Mouse (Mus musculus): ENCODE data around the gene Osbp2. TPM values are rescaled to one million over a fixed set of nuclear protein-coding genes. Genes with fewer than 3 reads are reported as not detected.

Osbp2 gene
- polyA plus RNA-seq, 1 experiment from 2014 or later = 1.5 TPM

- no peak for DNase-seq (ENCODE audit: low spot score, missing footprints)
- Histone ChIP-seq H3K4me1 (ENCODE audit: control insufficient read depth, insufficient read depth, low read length) (no peaks in the 10 kb centered on the region), H3K4me2 (no peak overlapping the region), H3K9ac (ENCODE audit: low read length) (no peak overlapping the region), H3K36me3 (ENCODE audit: control insufficient read depth, insufficient read depth, low read length) (no peaks in the 10 kb centered on the region), H3K27me3 (ENCODE audit: control insufficient read depth, insufficient read depth, low read length) (no peaks in the 10 kb centered on the region), H3K4me3 (ENCODE audit: low read depth, low read length) (no peak overlapping the region), H3K27ac (ENCODE audit: low read depth, low read length) (no peak overlapping the region), H3K9me3 (ENCODE audit: control insufficient read depth, low read length) (no peaks in the 10 kb centered on the region)
- WGBS = 82% methylated on average over 5 of the region's 5 CpGs
- no peak for ATAC-seq (ENCODE audit: low FRiP score)
Measured at GRCm38 (mm10) chr11:3696086-3696616, 167.6 kb downstream of the Osbp2 start.

DNA sequence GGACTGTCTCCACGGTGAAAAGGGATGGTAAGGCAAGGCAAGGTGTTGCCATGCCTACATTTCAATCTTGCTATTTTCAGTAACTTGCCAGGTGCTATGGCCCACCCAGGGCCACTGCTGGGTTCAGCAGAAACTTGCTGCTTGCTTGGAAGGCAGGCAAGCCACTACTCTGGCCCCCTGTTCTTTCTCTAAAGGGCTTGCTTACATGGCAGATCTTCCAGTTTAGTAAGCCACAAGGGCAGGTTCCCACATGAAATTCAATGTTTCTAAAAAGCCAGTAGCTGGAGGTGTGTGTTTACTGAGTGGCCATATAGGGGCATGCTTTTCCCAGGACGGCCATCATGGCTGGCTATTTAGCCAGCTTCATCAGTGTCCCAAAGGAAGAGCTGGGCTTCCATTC is 172.0 kb downstream of the Osbp2 start:
- whole genome bisulfite sequencing = 90% methylated on average over 2 of the region's 2 CpGs
- Histone ChIP-seq H3K4me1 (ENCODE audit: control insufficient read depth, insufficient read depth, low read length) (no peaks in the 10 kb centered on the region), H3K27ac (ENCODE audit: low read depth, low read length) (no peak overlapping the region), H3K27me3 (ENCODE audit: control insufficient read depth, insufficient read depth, low read length) (no peaks in the 10 kb centered on the region), H3K9me3 (ENCODE audit: control insufficient read depth, low read length) (no peaks in the 10 kb centered on the region), H3K36me3 (ENCODE audit: control insufficient read depth, insufficient read depth, low read length) (peaks cover 13% of the 10 kb centered on the region), H3K4me3 (ENCODE audit: low read depth, low read length) (no peak overlapping the region), H3K9ac (ENCODE audit: low read length) (no peak overlapping the region), H3K4me2 (no peak overlapping the region)
- no peak for ATAC-seq (ENCODE audit: low FRiP score)
- peak; percentile 80 for DNase-seq (ENCODE audit: low spot score, missing footprints)

DNA sequence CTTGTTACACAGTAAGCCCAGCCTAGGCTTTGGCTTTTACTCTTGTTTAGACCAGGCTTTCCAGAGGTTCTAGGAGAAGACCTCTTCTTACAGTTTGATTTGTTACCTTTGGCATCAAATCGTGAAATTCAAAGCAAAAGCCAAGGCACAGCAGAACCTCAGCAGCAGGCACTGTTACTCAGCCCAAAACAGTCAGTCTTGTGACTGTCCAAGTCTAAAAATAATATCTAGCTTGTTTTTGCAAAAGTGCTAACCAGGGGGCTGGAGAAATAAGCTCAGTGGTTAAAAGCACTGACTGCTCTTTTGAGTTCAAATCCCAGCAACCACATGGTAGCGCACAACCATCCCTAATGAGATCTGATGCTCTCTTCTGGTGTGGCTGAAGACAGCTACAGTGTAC is 176.8 kb downstream of the Osbp2 start:
- H3K4me1 ChIP-seq (ENCODE audit: control insufficient read depth, insufficient read depth, low read length) = no peaks in the 10 kb centered on the region
- H3K36me3 ChIP-seq (ENCODE audit: control insufficient read depth, insufficient read depth, low read length) = peaks cover 23% of the 10 kb centered on the region
- H3K27ac ChIP-seq (ENCODE audit: low read depth, low read length) = no peak overlapping the region
- no peak overlapping the region for H3K4me2 ChIP-seq
- H3K9me3 ChIP-seq (ENCODE audit: control insufficient read depth, low read length) = no peaks in the 10 kb centered on the region
- no peak overlapping the region for H3K9ac ChIP-seq (ENCODE audit: low read length)
- no peaks in the 10 kb centered on the region for H3K27me3 ChIP-seq (ENCODE audit: control insufficient read depth, insufficient read depth, low read length)
- 93% methylated on average over 2 of the region's 2 CpGs for WGBS
- H3K4me3 ChIP-seq (ENCODE audit: low read depth, low read length) = no peak overlapping the region
- DNase-seq (ENCODE audit: low spot score, missing footprints) (peak; percentile 8), ATAC-seq (ENCODE audit: low FRiP score) (no peak)

DNA sequence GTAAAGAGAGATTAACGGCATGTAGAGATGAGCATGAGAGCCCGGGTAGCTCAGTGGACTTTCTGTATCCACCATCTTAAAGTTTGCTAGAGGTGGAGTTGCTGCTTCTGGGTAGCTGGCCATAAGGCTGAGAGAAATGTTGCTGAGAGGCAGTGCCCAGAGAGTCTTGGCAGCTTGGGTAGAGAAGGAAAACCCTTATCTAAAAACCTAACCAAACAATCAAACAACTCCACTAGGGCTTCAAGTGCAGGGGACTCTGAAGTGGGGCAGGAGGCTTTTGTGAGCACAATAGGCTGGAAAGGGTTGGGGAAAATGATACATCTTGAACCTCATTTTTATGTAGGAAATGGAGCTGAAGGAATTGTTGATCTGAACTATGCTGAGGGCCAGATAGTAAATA is 177.4 kb downstream of the Osbp2 start:
- no peak overlapping the region for H3K4me3 ChIP-seq (ENCODE audit: low read depth, low read length)
- no peaks in the 10 kb centered on the region for H3K9me3 ChIP-seq (ENCODE audit: control insufficient read depth, low read length)
- DNase-seq (ENCODE audit: low spot score, missing footprints) = peak; percentile 47
- H3K4me2 ChIP-seq = no peak overlapping the region
- H3K36me3 ChIP-seq (ENCODE audit: control insufficient read depth, insufficient read depth, low read length) = peaks cover 23% of the 10 kb centered on the region
- H3K9ac ChIP-seq (ENCODE audit: low read length) = no peak overlapping the region
- H3K27me3 ChIP-seq (ENCODE audit: control insufficient read depth, insufficient read depth, low read length) = no peaks in the 10 kb centered on the region
- no peak for ATAC-seq (ENCODE audit: low FRiP score)
- no peaks in the 10 kb centered on the region for H3K4me1 ChIP-seq (ENCODE audit: control insufficient read depth, insufficient read depth, low read length)
- H3K27ac ChIP-seq (ENCODE audit: low read depth, low read length) = no peak overlapping the region
- 95% methylated on average over 2 of the region's 2 CpGs for WGBS

- WGBS = 96% methylated on average over 8 of the region's 8 CpGs
- DNase-seq (ENCODE audit: low spot score, missing footprints) (peak; percentile 78), ATAC-seq (ENCODE audit: low FRiP score) (no peak)
- Histone ChIP-seq H3K4me1 (ENCODE audit: control insufficient read depth, insufficient read depth, low read length) (no peaks in the 10 kb centered on the region), H3K4me3 (ENCODE audit: low read depth, low read length) (no peak overlapping the region), H3K9ac (ENCODE audit: low read length) (no peak overlapping the region), H3K36me3 (ENCODE audit: control insufficient read depth, insufficient read depth, low read length) (peaks cover 28% of the 10 kb centered on the region), H3K9me3 (ENCODE audit: control insufficient read depth, low read length) (no peaks in the 10 kb centered on the region), H3K27ac (ENCODE audit: low read depth, low read length) (no peak overlapping the region), H3K27me3 (ENCODE audit: control insufficient read depth, insufficient read depth, low read length) (no peaks in the 10 kb centered on the region), H3K4me2 (no peak overlapping the region)
Measured at GRCm38 (mm10) chr11:3685431-3685830, 178.3 kb downstream of the Osbp2 start.

GRCm38 (mm10) chr11:3684723-3685430 is 178.8 kb downstream of the Osbp2 start:
- ATAC-seq (ENCODE audit: low FRiP score) (no peak), DNase-seq (ENCODE audit: low spot score, missing footprints) (no peak)
- H3K27me3 ChIP-seq (ENCODE audit: control insufficient read depth, insufficient read depth, low read length) = no peaks in the 10 kb centered on the region
- H3K27ac ChIP-seq (ENCODE audit: low read depth, low read length) = no peak overlapping the region
- H3K9ac ChIP-seq (ENCODE audit: low read length) = no peak overlapping the region
- H3K4me1 ChIP-seq (ENCODE audit: control insufficient read depth, insufficient read depth, low read length) = no peaks in the 10 kb centered on the region
- H3K4me2 ChIP-seq = no peak overlapping the region
- peaks cover 30% of the 10 kb centered on the region for H3K36me3 ChIP-seq (ENCODE audit: control insufficient read depth, insufficient read depth, low read length)
- no peaks in the 10 kb centered on the region for H3K9me3 ChIP-seq (ENCODE audit: control insufficient read depth, low read length)
- H3K4me3 ChIP-seq (ENCODE audit: low read depth, low read length) = no peak overlapping the region
- 93% methylated on average over 5 of the region's 5 CpGs for WGBS

GRCm38 (mm10) chr11:3684232-3684631 is 179.5 kb downstream of the Osbp2 start:
- H3K4me1 ChIP-seq (ENCODE audit: control insufficient read depth, insufficient read depth, low read length) = no peaks in the 10 kb centered on the region
- no peaks in the 10 kb centered on the region for H3K27me3 ChIP-seq (ENCODE audit: control insufficient read depth, insufficient read depth, low read length)
- no peak for ATAC-seq (ENCODE audit: low FRiP score)
- no peak overlapping the region for H3K9ac ChIP-seq (ENCODE audit: low read length)
- no peak overlapping the region for H3K4me3 ChIP-seq (ENCODE audit: low read depth, low read length)
- H3K9me3 ChIP-seq (ENCODE audit: control insufficient read depth, low read length) = no peaks in the 10 kb centered on the region
- no peak overlapping the region for H3K4me2 ChIP-seq
- peaks cover 26% of the 10 kb centered on the region for H3K36me3 ChIP-seq (ENCODE audit: control insufficient read depth, insufficient read depth, low read length)
- WGBS = 91% methylated on average over 1 of the region's 1 CpGs
- peak; percentile 51 for DNase-seq (ENCODE audit: low spot score, missing footprints)
- no peak overlapping the region for H3K27ac ChIP-seq (ENCODE audit: low read depth, low read length)

GRCm38 (mm10) chr11:3683696-3684095 is 180.0 kb downstream of the Osbp2 start:
- DNase-seq (ENCODE audit: low spot score, missing footprints) (peak; percentile 64), ATAC-seq (ENCODE audit: low FRiP score) (no peak)
- Histone ChIP-seq H3K9ac (ENCODE audit: low read length) (no peak overlapping the region), H3K9me3 (ENCODE audit: control insufficient read depth, low read length) (no peaks in the 10 kb centered on the region), H3K36me3 (ENCODE audit: control insufficient read depth, insufficient read depth, low read length) (peaks cover 26% of the 10 kb centered on the region), H3K4me1 (ENCODE audit: control insufficient read depth, insufficient read depth, low read length) (no peaks in the 10 kb centered on the region), H3K27me3 (ENCODE audit: control insufficient read depth, insufficient read depth, low read length) (no peaks in the 10 kb centered on the region), H3K4me3 (ENCODE audit: low read depth, low read length) (no peak overlapping the region), H3K4me2 (no peak overlapping the region), H3K27ac (ENCODE audit: low read depth, low read length) (no peak overlapping the region)
- 94% methylated on average over 11 of the region's 11 CpGs for WGBS

- DNase-seq (ENCODE audit: low spot score, missing footprints) = peak; percentile 65
- Histone ChIP-seq H3K4me2 (no peak overlapping the region), H3K27me3 (ENCODE audit: control insufficient read depth, insufficient read depth, low read length) (no peaks in the 10 kb centered on the region), H3K36me3 (ENCODE audit: control insufficient read depth, insufficient read depth, low read length) (peaks cover 26% of the 10 kb centered on the region), H3K4me3 (ENCODE audit: low read depth, low read length) (no peak overlapping the region), H3K9ac (ENCODE audit: low read length) (no peak overlapping the region), H3K9me3 (ENCODE audit: control insufficient read depth, low read length) (no peaks in the 10 kb centered on the region), H3K27ac (ENCODE audit: low read depth, low read length) (no peak overlapping the region), H3K4me1 (ENCODE audit: control insufficient read depth, insufficient read depth, low read length) (no peaks in the 10 kb centered on the region)
- ATAC-seq (ENCODE audit: low FRiP score) = no peak
- WGBS = 98% methylated on average over 3 of the region's 3 CpGs
Measured at GRCm38 (mm10) chr11:3679771-3680170, 183.9 kb downstream of the Osbp2 start.
